Mouse (Mus musculus) 3T3-L1 (cell line): ENCODE results near the gene Pitpnm3.

Source experiments
- DNase-seq: peaks from one replicate; pipeline ENCODE4 v3.0.0-alpha.2; 2015; ENCODE audit warnings: low read depth, low spot score

Gene Pitpnm3

GRCm38 (mm10) chr11:72050895-72051858, 84.4 kb downstream of the Pitpnm3 start:
- peak; percentile 38 for DNase-seq

DNA sequence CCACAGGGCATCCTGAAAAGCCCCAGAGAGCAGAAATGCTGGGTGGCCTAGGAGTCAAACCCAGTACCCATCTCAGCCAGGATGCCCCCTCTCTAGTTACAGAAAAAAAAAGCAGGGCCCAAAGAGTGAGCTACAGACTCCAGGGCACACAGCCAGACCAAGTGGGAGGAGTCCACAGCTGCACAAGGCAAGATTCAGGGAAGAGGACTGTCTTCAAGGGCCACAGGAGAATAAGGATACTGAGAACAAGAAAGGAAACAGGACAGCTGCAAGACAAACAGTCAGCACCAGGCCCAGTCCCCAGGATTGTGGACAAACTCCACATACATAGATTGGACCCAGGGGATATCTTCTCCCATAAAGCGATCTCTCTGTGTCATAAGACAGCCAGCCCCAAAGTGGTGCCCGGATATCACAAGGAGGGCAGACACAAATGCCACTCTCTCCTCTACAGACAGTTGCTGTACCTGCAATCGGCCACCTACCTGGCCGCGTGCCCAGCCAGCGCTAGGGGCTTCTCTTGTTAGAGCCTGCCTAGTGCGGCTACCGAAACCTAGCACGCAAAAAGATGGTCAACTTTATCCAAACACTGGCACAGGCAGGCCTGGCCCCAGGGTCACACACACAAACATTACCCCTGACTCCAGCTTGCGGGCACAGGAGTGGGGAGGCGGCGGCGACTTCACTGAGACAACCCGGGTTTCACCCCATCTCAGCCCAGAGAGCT, 85.2 kb downstream of the Pitpnm3 start:
- peak; percentile 63 for DNase-seq

- DNase-seq = no peak
These were observed 86.3 kb downstream of the Pitpnm3 start for GRCm38 (mm10) chr11:72049171-72049759.

- no peak for DNase-seq
These were observed 86.8 kb downstream of the Pitpnm3 start for GRCm38 (mm10) chr11:72048730-72049129.

DNA sequence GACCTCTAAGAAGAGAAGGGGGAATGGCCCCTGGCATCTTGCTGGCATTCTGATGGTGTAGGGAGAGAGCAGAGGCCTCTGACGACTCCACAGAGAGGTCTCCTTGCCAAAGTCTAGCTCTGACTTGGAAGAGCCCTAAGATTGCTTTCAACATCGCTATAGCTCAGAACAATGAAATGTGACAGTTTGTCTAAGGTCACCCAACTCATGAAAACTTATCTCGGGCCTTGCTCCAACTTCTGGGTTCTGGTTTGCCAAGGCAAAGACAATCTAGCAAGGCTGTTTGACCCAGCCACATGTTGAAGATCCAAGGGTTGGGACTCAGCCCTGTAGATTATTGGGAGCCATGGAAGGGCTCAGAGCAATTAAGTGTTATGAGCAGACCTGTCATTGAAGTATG, 91.3 kb downstream of the Pitpnm3 start:
- no peak for DNase-seq

- DNase-seq = peak; percentile 54
These were observed 92.9 kb downstream of the Pitpnm3 start for GRCm38 (mm10) chr11:72042631-72043030.

DNA sequence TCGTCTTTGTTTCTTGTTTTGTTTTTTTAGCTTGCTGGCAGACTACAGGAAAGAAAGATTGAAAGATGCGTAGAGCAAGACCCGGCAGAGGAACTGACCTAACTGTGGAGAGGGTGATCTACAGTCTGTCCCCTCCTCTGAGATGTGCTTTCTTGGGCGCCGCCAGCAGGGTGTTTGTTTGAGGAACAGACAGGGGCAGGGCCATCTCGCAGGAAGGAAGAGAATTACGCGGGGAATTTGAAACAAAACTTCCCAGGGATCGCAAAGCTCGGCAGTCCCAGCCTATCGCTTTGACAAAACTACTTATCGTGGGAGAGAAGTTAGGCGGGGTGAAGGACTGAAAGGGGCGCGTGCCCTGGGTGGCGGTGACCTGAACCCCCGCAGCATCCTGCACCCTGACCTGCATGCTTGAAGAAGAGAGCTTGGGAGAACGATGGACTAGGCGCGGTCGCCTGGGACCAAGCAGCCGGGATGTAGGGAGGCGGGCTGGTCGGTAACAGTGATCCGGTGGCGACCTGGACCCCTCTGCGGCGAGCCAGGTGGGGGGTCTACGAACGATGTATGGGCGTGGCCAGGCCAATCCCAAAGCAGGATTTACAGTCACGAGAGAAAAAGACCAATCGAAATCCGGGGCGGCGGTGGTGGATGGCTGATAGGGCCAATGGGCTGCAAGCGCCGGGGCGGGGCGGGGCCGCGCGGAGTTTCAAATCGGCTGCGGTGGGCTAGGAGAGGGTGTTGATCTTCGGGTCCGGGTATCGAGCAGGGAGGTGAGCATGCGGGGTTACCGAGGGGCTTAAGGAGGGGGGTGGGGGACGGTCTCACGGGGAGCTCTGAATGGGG, 93.6 kb downstream of the Pitpnm3 start, which contains the start of gene Pimreg:
TSS of gene Pimreg (plus strand) at position 265 of the 840 bp plus-strand sequence.
- peak; percentile 93 for DNase-seq

DNA sequence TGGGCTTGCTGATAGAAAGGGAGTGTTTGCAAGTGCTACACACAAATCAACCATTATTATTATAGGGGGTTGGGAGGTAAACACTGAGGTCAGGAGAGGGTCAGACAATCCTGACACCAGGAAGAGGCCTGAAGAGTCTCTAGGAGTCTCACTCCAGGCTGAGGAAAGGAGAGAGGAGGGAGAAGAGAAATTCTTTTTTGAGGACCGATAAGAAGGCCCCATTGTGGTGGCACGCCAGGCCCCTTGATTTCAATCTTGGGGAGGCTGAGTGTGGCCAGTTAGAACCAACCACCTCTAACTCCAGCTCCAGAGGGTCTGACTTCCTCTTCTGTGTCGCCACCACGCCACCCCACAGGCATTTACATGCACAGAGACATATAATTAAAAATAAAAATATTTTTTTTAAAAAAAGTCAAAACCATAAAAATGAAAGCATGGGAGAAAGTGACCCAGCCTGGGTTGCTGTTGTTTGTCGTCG, 94.2 kb downstream of the Pitpnm3 start:
- DNase-seq = peak; percentile 13

DNA sequence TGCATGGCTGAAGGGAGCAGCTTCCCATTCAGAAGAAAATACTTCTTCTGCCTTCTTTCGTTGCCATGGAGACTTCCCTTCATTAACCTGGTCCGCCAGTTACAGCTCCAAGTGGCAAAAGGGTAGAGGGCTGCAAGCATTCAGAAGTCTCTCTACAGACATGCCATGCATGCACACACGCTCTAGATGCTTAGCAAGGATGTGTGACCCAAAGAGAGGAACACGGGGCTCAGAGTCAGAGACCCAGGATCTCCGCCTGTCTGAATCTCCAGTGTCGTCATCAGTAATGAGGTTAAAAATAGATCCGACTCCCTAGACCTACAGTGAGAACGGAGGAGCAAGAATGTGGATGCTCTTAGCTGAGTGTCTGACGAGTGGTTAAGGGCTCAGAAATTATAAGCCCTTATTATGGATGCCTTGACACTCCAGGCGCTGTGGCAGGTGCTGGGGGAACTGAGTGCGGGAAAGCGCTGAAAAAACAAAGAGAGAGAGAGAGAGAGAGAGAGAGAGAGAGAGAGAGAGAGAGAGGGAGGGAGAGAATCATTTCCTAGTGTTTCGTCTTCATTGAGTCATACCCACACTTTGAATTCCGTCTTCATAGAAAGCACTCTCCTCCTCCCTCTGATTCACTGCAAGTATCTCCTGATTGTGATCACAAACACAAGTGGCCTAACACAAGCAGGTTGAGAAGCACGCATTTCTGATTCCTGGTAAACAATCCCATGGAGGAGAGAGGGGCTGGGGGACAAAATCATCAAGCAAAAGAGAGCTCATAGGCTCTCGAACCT, 95.8 kb downstream of the Pitpnm3 start:
- peak; percentile 38 for DNase-seq

DNA sequence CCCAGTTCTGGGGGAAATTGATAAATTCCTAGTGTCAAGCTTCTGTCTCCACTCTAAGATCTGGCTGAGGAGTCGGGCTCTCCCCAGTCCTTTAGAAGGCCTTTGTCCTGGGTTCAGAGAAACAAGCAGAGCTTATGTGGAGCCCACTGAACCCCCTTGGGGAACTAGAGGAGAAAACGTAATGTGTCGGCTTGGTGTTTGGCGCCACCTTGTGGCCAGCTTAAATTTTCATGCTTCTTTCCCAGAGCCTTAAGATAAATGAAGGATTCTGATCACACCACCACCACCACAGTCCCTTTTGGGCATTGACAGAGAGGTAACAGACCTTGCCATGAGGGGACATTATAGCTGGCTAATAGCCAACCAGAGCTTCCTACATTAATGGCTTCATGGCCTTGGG, 97.6 kb downstream of the Pitpnm3 start:
- peak; percentile 83 for DNase-seq

DNA sequence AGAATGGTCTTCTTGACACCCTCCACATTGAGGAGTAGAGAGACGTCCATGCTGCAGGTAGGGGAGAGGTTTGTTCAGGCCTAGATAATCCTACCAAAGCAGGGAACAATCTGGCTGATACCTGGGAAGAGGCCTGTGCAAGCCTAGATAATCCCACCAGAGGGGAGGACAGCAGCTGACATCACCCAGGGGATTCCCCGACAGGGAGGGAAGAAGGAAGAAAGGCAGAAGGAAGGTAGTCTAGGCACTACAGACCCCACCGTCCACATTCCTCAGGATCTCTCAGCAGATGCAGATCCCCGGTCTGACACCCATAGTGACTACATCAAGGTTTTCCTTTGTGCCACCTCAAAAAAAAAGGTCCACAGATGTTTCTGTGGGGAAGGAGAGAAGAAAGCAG, 98.2 kb downstream of the Pitpnm3 start, which contains the start of gene Aipl1:
TSS of gene Aipl1 (minus strand) at position 101 of the 400 bp plus-strand sequence.
- no peak for DNase-seq

- no peak for DNase-seq
These were observed 103.0 kb downstream of the Pitpnm3 start for GRCm38 (mm10) chr11:72032589-72032988.

GRCm38 (mm10) chr11:72032091-72032490, 103.5 kb downstream of the Pitpnm3 start:
- DNase-seq = no peak

- no peak for DNase-seq
These were observed 104.2 kb downstream of the Pitpnm3 start for GRCm38 (mm10) chr11:72031353-72031752.

- DNase-seq = no peak
These were observed 106.4 kb downstream of the Pitpnm3 start for GRCm38 (mm10) chr11:72029143-72029542.

DNA sequence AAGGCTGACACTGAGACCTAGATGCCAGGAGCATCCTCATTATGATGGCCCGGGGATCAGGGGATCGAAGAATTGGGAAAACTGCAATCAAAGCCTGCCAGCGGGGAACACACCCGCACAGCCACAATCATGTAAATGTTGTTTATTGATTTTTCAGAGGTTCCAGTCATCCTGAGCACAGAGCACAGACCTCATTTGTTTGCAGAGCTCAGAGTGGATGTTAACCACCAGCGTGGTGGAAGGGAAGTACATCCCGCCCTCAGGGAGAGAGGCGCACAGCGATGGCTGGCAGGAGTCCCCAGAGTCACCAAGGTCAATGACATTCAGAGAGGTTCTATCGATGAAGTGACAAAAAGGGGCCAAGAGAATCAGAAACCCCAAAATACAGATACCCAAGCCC, 107.7 kb downstream of the Pitpnm3 start:
- DNase-seq = no peak

DNA sequence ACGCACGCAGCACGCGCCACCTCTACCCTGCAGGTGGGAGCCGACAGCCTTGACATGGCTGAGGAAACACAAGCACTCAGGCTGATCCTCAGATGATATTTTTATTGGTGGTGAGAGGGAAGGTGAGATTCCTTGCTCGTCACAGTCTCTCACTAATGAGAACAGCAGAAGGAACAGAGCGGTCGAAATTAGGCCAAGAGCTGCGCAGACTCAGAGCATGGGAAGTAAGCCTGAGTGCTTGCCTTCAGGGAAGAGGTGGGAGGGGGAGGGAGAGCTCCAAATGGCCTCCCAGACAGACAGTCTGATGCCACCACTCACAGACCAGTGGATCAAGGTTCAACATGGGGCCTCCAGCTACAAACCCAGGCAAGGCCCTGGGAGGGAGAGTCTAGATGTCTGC, 109.1 kb downstream of the Pitpnm3 start:
- DNase-seq = no peak

GRCm38 (mm10) chr11:72025843-72026242, 109.7 kb downstream of the Pitpnm3 start:
- peak; percentile 51 for DNase-seq

DNA sequence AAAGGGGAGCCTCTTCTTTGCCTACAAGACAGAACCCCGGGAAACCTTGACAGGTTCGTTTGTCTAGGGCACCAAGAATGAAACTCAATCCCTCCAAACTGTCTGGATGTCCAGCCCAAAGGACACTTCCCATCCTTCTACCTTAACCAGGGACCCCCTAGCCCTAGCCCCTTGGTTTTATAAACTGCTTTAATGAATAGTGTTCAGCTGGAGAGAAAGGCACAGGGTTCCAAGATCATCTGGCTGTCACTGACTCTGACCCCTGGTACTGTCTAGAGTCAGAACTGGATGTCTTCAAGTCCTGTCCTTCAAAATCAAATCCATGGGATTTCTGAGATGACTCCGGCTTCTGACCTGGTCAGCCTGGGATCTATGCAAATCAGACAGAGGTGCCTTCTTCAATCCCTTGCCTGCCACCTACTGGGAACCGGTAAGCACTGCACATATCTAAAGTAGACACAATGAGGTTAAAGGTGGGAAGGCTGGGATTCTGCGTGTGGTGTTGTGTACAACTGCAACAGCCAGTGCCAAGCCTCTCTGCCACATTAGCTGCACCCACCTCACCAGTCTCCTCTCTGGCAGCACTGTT, 111.3 kb downstream of the Pitpnm3 start:
- peak; percentile 81 for DNase-seq

DNA sequence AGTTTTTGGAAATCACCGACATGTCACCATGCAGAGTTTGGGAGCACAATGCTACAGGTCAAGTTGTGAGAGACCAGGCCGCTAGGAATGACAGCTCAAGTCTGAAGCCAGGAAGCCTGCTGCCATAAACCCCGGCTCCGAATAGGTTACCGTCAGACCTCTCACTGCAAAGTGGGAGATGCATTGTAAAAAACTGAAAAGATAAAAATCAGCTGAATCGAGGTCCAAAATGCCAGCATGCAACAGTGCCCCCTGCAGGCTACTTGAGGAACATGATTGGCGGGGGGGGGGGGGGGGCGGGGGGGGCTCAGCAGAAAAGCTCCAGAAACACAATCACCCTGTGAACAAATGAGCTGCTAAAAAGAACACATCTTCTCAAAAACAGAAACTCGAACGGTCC, 112.0 kb downstream of the Pitpnm3 start:
- peak; percentile 32 for DNase-seq
